Mouse (Mus musculus) heart, postnatal 25 days (tissue): ENCODE results near the gene Sox5. TPM values are rescaled to one million over a fixed set of nuclear protein-coding genes. Genes with fewer than 3 reads are reported as not detected.

ENCODE experiments used
- DNase-seq: peaks from one replicate; pipeline ENCODE4 v3.0.0; 2022; ENCODE audit warnings: low spot score
- intact Hi-C: fragments of 180-260 bp; cut with DNase I; formaldehyde crosslinking; loops from one replicate; pipeline ENCODE4 v1.15.1; 2025
- total RNA-seq, 2 experiments: library from RNA; stranded (reverse); gene quantifications; 2 replicates each; pipeline ENCODE4 v1.2.3; 2021

Sox5 gene
- total RNA-seq, 2 experiments from 2014 or later = 2.8 to 2.9 TPM

- intact Hi-C loops = no loop called here
- no peak for DNase-seq
Observed at GRCm38 (mm10) chr6:144602883-144603282, 178.9 kb downstream of the Sox5 start.

DNA sequence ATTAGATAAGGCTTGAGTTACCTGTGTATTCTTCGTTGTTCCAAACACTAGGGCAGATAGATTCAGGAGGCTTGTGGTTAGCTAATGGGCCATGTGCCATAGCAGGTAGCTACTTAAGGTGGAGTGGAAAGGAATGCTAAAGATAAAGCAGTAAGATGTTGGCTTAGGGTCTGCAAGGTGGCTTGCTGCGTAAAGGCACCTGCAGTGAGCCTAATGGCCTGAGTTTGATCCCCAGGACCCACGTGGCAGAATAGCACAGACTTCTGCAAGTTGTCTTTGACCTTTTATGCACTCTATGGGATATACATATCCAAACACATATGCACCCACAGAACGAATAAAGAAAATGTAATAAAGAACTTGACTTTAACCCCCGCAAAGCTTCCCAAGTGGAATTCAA, 181.4 kb downstream of the Sox5 start:
- DNase-seq = no peak
- intact Hi-C loops = no loop called here

DNA sequence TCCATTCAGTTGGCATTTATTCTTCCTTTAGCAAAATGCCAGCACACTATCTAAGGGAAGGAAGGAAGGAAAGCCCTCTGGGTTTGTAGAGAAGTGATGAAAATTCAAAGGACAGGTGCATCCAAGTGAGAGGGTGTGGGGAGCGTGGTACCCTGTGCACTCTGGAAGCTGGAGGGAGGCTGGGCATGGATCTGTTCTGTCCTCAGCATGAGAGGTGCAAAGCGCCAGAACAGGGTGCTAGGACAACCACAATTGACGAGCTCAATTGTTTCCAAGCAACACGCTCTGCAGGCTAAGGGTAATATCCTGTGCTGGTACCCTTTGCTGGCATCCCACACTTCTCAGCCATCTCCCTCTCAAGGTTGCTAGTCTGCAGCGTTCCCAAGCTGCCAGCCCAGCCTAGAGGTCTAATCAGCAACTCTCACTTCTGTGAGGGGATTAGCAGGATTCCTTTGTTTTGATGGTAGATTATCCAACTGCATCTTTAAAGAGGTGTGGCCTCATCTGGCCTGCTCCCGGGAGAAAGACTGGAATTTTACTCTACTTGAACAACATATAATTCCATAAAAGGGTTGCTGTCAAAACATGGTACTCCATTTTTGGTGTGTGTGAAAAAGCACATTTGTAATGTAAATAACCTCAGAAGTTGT, 183.3 kb downstream of the Sox5 start:
- no peak for DNase-seq
- intact Hi-C loops = no loop called here

GRCm38 (mm10) chr6:144596536-144597210, 185.1 kb downstream of the Sox5 start:
- DNase-seq = no peak
- intact Hi-C loops = no loop called here

GRCm38 (mm10) chr6:144584854-144585253, 196.9 kb downstream of the Sox5 start:
- intact Hi-C loops = no loop called here
- no peak for DNase-seq

DNA sequence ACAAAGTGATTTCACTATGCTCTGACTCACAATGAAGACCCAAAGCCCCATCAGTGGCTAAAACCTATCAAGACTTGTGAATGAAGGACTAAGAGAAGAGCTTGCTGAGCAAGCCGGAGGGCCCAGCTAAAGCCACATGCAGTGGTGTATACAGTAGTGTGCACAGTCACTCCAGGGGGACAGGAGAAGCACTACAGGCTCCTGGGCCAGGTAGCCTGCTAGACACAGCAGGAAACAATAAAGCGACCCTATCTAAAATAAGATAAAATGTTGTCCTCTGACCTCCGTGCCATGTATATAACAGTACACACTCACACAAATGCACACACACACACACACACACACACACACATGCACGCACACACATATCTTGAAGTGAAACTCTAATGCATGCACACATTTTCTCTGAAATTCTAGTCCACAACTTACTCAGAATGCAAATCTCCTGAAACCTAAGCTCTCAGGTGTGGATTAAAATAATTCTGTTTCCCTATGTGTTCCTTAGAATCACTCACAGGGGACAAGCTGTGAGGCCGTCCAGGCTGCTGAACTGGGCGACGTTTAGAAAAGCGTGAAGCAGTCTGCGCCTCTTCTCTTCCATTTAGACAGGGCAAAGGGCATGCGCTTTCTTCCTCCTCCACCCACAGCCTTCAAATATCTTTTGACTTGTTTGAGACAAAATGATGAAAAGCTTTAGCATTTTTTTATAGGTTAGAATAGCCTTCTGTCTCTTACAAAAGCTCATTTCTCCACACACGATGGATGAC, 197.5 kb downstream of the Sox5 start:
- intact Hi-C loops = no loop called here
- no peak for DNase-seq

GRCm38 (mm10) chr6:144579301-144579700, 202.5 kb downstream of the Sox5 start:
- intact Hi-C loops = no loop called here

DNA sequence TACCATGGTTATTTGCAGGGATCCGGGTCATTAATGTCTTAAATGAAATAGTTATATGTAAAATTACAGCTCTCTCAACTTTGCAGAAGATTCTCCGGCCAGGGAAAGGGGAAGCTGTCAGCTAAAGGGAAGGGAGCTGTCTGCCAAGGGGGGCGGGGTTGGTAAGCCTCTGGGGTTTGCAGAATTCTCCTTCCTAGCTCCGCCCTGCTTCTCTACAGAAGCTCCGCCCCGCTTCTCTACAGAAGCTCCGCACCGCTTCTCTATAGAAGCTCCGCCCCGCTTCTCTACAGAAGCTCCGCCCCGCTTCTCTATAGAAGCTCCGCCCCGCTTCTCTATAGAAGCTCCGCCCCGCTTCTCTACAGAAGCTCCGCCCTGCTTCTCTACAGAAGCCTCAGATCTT, 210.9 kb downstream of the Sox5 start:
- intact Hi-C loops = no loop called here
- no peak for DNase-seq

More at GRCm38 (mm10) chr6:144579301-144579700, 202.5 kb downstream of the Sox5 start:
- DNase-seq = no peak

- DNase-seq = no peak
- intact Hi-C loops = no loop called here
Observed at GRCm38 (mm10) chr6:144565827-144566226, 215.9 kb downstream of the Sox5 start.

DNA sequence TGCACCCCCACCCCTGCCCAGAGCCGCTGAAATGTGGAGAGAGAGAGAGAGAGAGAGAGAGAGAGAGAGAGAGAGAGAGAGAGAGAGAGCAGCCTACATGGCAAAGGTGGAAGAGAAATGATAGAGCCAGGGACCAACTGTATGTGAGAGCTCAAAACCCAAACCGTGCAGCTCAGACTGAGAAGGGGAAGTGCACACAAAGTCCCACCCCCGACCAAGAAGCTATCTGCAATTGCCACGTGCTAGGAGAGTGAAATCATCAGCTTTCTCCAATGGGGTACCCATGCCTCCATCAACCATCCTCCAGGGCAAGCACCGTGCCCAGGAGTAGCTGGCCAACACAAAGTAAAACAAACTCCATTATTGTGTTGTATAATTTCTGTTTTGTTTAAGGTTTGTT, 220.1 kb downstream of the Sox5 start:
- intact Hi-C loops = no loop called here
- DNase-seq = no peak

GRCm38 (mm10) chr6:144560211-144560610, 221.6 kb downstream of the Sox5 start:
- no peak for DNase-seq
- intact Hi-C loops = no loop called here

DNA sequence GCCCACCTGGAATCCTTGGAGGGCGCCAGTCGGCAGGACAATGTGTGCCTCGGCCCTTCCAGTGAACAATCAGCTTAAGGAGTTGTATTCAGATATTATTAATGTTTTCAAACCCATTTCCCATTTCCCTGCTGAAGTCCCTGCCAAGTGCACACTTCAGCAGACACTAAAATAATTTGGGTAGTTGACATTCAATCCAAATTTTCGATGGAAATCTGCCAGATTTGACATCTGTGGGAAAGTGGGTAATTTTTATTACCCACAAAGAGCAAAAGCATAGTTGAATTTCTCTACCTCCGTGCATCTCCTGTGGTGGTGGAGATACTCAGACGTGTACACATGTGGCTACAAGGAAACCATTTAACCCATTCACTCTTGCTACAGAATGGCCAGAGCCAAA, 228.3 kb downstream of the Sox5 start:
- DNase-seq = no peak
- intact Hi-C loops = no loop called here

DNA sequence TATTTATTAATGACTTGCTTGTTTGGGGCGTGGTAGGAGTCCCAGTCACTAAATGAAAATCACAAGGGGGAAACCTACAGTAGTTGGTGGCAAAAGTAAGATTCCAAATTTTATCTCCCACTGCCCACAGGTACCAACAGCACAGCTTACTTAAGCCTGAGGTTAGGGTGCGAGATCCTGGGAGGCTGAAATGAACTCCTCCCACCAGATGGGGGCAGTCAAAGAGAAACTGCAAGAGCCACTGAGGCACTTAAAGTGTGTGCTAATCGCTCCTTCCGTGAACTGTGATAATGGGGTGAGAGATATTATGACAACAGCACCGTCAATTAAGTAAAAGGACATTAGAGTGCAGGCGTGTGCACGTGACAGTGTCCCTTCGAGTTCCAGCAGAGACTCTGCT, 232.8 kb downstream of the Sox5 start:
- intact Hi-C loops = no loop called here
- DNase-seq = no peak

GRCm38 (mm10) chr6:144547141-144547540, 234.6 kb downstream of the Sox5 start:
- intact Hi-C loops = no loop called here
- no peak for DNase-seq

GRCm38 (mm10) chr6:144545549-144545948, 236.2 kb downstream of the Sox5 start:
- intact Hi-C loops = no loop called here

GRCm38 (mm10) chr6:144541316-144541715, 240.5 kb downstream of the Sox5 start:
- DNase-seq = no peak

More at GRCm38 (mm10) chr6:144545549-144545948, 236.2 kb downstream of the Sox5 start:
- DNase-seq = no peak

GRCm38 (mm10) chr6:144539439-144540192, 242.2 kb downstream of the Sox5 start:
- DNase-seq = no peak
- intact Hi-C loops = no loop called here

More at GRCm38 (mm10) chr6:144541316-144541715, 240.5 kb downstream of the Sox5 start:
- intact Hi-C loops = no loop called here

DNA sequence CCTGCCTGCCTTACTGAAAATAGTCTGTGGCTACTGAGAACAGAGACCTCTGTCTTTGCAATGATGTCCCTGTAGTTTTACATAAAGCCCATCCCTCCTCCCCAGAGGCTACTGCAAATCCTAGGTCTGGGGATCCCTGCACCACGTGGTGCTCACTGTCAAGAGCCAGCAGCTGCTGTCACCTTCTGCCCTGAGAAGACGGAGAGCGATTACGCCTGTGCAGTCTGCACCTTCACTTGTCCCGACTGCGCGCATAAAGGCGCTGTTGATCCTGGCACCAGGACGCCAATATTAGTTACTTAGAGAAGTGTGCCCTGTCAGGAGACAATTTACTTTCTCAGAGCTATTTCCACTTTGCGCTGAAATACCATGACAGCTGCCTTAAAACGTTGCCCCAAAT, 258.3 kb downstream of the Sox5 start:
- intact Hi-C loops = no loop called here
- DNase-seq = no peak

DNA sequence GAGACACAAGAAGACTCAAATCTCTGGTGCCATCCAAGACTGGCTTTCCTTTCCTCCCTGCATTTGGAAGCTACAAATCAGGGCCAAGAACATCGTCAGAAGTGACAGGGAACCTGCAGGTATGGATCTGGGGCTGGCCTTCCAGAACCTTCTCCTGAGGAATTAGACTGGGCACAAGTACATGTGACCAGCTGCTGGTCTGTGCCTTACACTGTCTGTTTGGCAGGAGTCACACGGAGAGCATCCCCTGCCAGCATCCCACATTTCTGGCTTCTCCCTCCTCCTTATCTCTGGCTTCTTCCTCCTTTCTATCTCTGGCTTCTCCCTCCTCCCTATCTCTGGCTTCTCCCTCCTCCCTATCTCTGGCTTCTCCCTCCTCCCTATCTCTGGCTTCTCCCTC, 263.0 kb downstream of the Sox5 start:
- no peak for DNase-seq
- intact Hi-C loops = no loop called here

DNA sequence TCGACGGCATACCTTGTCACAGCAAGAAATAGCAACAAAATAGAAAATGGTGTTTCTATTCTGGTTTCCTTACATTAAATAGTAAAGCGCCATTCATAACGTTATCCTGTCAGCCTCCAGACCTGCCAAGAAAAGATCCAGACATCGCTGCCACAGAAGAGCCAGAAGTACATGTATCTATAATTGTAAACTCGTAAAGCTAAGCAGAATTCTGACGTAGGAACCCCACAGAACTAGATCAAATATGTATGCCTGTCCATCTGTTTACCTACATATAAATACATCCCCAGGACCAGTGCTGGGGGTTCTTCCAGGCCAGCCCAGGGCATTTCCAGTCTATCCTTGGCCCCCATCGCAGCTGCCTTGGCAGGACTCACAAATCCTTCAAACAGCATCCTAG, 265.9 kb downstream of the Sox5 start:
- intact Hi-C loops = no loop called here
- DNase-seq = no peak
